8 mouse cellular contexts compared by ENCODE assay signal in the genomic region with DNA sequence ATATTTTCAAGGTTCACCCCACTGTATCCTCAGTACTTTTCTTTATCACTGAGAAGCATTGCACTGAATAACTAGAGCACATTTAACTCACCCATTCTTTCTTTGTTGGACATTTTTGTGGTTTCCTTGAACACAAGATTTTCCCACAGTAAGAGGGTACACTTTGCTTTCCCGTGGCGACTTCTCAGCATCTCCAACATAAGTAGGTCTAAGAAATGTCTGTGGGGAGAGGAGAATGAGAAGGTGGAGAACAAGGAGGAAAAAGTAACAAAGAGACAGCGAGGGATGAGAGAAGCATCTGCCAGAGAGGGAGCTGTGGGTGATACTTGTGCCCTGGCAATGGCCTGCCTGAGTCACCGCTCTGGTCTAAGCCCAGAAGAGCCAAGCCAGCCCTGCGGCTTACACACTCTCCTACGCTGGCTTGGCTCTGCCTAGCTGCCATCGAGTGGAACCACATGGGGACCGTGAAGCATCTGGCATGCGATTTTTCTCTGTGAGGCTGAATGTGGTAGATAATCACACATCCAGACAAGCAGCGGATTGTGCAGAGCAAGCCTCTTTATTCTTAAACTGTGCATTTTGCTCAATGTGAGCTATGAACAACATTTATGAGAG.
A peak's percentile ranks its signal among the peaks of the same experiment; 100 is the strongest.
DNase-seq lines count a peak whose midpoint lies in the region; ATAC-seq lines count a peak whose summit lies in the region.

No protein-coding gene starts in this region.

- H3K9me3 ChIP-seq in neural tube, embryonic 15.5 days (replicated peaks): no peaks in the 10 kb centered on the region
- peaks cover 7% of the 10 kb centered on the region; the same call in 1 of the 2 replicates for H3K9me3 ChIP-seq in embryonic facial prominence, embryonic 14.5 days (ENCODE audit: control insufficient read depth, low read length)
- no peaks in the 10 kb centered on the region for H3K9me3 ChIP-seq in intestine, embryonic 16.5 days (ENCODE audit: control insufficient read depth, low read length)

- H3K27ac ChIP-seq in neural tube, embryonic 15.5 days (replicated peaks): no peak overlapping the region
- H3K27ac ChIP-seq in embryonic facial prominence, embryonic 14.5 days (replicated peaks; ENCODE audit: low read depth, low read length): peak overlapping the region; percentile 46
- H3K27ac ChIP-seq in intestine, embryonic 16.5 days (ENCODE audit: low read length): no peak overlapping the region

- no peak overlapping the region for H3K9ac ChIP-seq in neural tube, embryonic 15.5 days (replicated peaks)
- no peak overlapping the region for H3K9ac ChIP-seq in embryonic facial prominence, embryonic 14.5 days (ENCODE audit: low read depth, low read length)
- H3K9ac ChIP-seq in intestine, embryonic 16.5 days (ENCODE audit: low read depth, low read length): no peak overlapping the region

- 67% methylated on average over 10 of the region's 10 CpGs for WGBS in neural tube, embryonic 15.5 days
- 50% methylated on average over 10 of the region's 10 CpGs for WGBS in embryonic facial prominence, embryonic 14.5 days
- WGBS in intestine, embryonic 16.5 days: 79% methylated on average over 10 of the region's 10 CpGs

- no peaks in the 10 kb centered on the region for H3K27me3 ChIP-seq in neural tube, embryonic 15.5 days (replicated peaks)
- H3K27me3 ChIP-seq in embryonic facial prominence, embryonic 14.5 days (replicated peaks; ENCODE audit: control insufficient read depth, insufficient read depth, low read length): no peaks in the 10 kb centered on the region
- no peaks in the 10 kb centered on the region for H3K27me3 ChIP-seq in intestine, embryonic 16.5 days (replicated peaks; ENCODE audit: control insufficient read depth, insufficient read depth, low read length)

- no peak overlapping the region for H3K4me3 ChIP-seq in neural tube, embryonic 15.5 days (replicated peaks)
- H3K4me3 ChIP-seq in embryonic facial prominence, embryonic 14.5 days (ENCODE audit: low read depth, low read length): no peak overlapping the region
- H3K4me3 ChIP-seq in intestine, embryonic 16.5 days (ENCODE audit: low read length): no peak overlapping the region

- H3K36me3 ChIP-seq in neural tube, embryonic 15.5 days: no peaks in the 10 kb centered on the region
- H3K36me3 ChIP-seq in embryonic facial prominence, embryonic 14.5 days (ENCODE audit: control insufficient read depth, insufficient read depth, low read length): no peaks in the 10 kb centered on the region
- H3K36me3 ChIP-seq in intestine, embryonic 16.5 days (ENCODE audit: control insufficient read depth, insufficient read depth, low read length): no peaks in the 10 kb centered on the region

- H3K4me2 ChIP-seq in neural tube, embryonic 15.5 days: no peak overlapping the region
- no peak overlapping the region for H3K4me2 ChIP-seq in embryonic facial prominence, embryonic 14.5 days (ENCODE audit: low read depth, low read length)
- no peak overlapping the region for H3K4me2 ChIP-seq in intestine, embryonic 16.5 days (ENCODE audit: low read depth, low read length)

- H3K4me1 ChIP-seq in neural tube, embryonic 15.5 days: no peaks in the 10 kb centered on the region
- H3K4me1 ChIP-seq in embryonic facial prominence, embryonic 14.5 days (ENCODE audit: control insufficient read depth, insufficient read depth, low read length): peaks cover 11% of the 10 kb centered on the region; the same call in 1 of the 2 replicates
- H3K4me1 ChIP-seq in intestine, embryonic 16.5 days (ENCODE audit: control insufficient read depth, insufficient read depth, low read length): 0 out of 2 replicates have a peak, but pooled peaks cover 7% of the 10 kb centered on the region

- ATAC-seq in neural tube, embryonic 15.5 days (ENCODE audit: low FRiP score): peak; percentile 63; the same call in 1 of the 2 replicates
- peak; percentile 71 for ATAC-seq in embryonic facial prominence, embryonic 14.5 days (ENCODE audit: low read depth)
- ATAC-seq in intestine, embryonic 16.5 days: no peak

- no peak for DNase-seq in neural tube, embryonic 10.5 days (ENCODE audit: extremely low spot score, low spot score)
- DNase-seq in embryonic facial prominence, embryonic 14.5 days (ENCODE audit: low spot score): peak; percentile 84
- DNase-seq in layer of hippocampus, adult 9-10 months (ENCODE audit: low spot score): peak; percentile 43
- peak; percentile 66 for DNase-seq in lung, postnatal 25 days (ENCODE audit: low spot score)
- no peak for DNase-seq in spleen, postnatal 4 days (ENCODE audit: low spot score in 2 of 2)
- DNase-seq in retina, embryonic 14.5 days (ENCODE audit: low spot score): no peak

Comparison
In these comparisons a context has a peak if more than half of its experiments do, and no peak if none do; other contexts are left out.
1. DNase-seq: peak in embryonic facial prominence, embryonic 14.5 days (single experiment), layer of hippocampus, adult 9-10 months (single experiment) and lung, postnatal 25 days (single experiment); none in neural tube, embryonic 10.5 days (single experiment), spleen, postnatal 4 days (0 of 2) and retina, embryonic 14.5 days (single experiment).